In the genomic region with DNA sequence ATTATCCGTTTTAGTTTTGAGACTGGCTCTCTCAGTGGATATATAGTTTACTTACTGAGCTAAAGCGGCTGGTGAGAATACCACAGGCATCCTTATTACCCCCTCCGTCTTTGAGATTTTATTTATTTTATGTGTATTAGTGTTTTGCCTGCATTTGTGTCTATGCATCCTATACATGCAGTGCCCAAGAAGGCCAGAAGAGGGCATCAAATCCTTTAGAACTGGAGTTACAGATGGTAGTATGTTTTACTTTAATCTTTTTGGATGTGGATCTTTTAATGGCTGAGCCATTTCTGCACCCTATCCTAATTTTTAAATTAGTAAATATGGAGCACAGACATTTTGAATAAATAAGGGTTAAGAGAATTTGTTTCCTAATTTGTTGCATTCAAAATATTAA, we compare ENCODE assay signal across 9 mouse cellular contexts.
A peak's percentile ranks its signal among the peaks of the same experiment; 100 is the strongest.
DNase-seq lines count a peak whose midpoint lies in the region; ATAC-seq lines count a peak whose summit lies in the region.
"Had no signal": no experiment of that assay in that cellular context is flagged by ENCODE, and none has a peak within 500 bp of the region (broad histone marks: within the 10 kb centered on the region; RNA-seq: fewer than 3 reads in every experiment).

No protein-coding gene starts in this region.

- no peaks in the 10 kb centered on the region for H3K27me3 ChIP-seq in kidney, embryonic 16.5 days (ENCODE audit: insufficient read depth, low read length)
- no peaks in the 10 kb centered on the region for H3K27me3 ChIP-seq in neural tube, embryonic 11.5 days (ENCODE audit: control insufficient read depth, insufficient read depth, low read length)
- H3K27me3 ChIP-seq: embryonic facial prominence, embryonic 15.5 days had no signal

- ATAC-seq in kidney, embryonic 16.5 days (ENCODE audit: low FRiP score, low TSS enrichment), result no peak
- no peak for ATAC-seq in neural tube, embryonic 11.5 days (ENCODE audit: insufficient read depth, low FRiP score, low TSS enrichment)

- 21% methylated on average over 3 of the region's 3 CpGs for WGBS in kidney, embryonic 16.5 days
- WGBS in neural tube, embryonic 11.5 days, result 24% methylated on average over 3 of the region's 3 CpGs

- H3K27ac ChIP-seq in kidney, embryonic 16.5 days (ENCODE audit: low read length), result no peak overlapping the region
- H3K27ac ChIP-seq in neural tube, embryonic 11.5 days (ENCODE audit: low read depth, low read length), result no peak overlapping the region
- H3K27ac ChIP-seq: embryonic facial prominence, embryonic 15.5 days had no signal

- no peak overlapping the region for H3K4me3 ChIP-seq in kidney, embryonic 16.5 days (ENCODE audit: low read length)
- no peak overlapping the region for H3K4me3 ChIP-seq in neural tube, embryonic 11.5 days (ENCODE audit: low read depth, low read length)
- H3K4me3 ChIP-seq: embryonic facial prominence, embryonic 15.5 days had no signal

- H3K4me2 ChIP-seq in kidney, embryonic 16.5 days (replicated peaks; ENCODE audit: low read depth, low read length), result no peak overlapping the region
- H3K4me2 ChIP-seq in neural tube, embryonic 11.5 days (ENCODE audit: low read depth), result no peak overlapping the region
- H3K4me2 ChIP-seq: embryonic facial prominence, embryonic 15.5 days had no signal

- no peaks in the 10 kb centered on the region for H3K4me1 ChIP-seq in kidney, embryonic 16.5 days (ENCODE audit: insufficient read depth, low read length)
- no peaks in the 10 kb centered on the region for H3K4me1 ChIP-seq in neural tube, embryonic 11.5 days (ENCODE audit: control insufficient read depth, insufficient read depth, low read length)
- H3K4me1 ChIP-seq: embryonic facial prominence, embryonic 15.5 days had no signal

- no peaks in the 10 kb centered on the region for H3K9me3 ChIP-seq in kidney, embryonic 16.5 days (ENCODE audit: low read length)
- no peaks in the 10 kb centered on the region for H3K9me3 ChIP-seq in neural tube, embryonic 11.5 days (ENCODE audit: control insufficient read depth, low read length)
- H3K9me3 ChIP-seq: embryonic facial prominence, embryonic 15.5 days had no signal

- DNase-seq in kidney, adult 18-20 months, result peak; percentile 68
- peak; percentile 41 to 90 for DNase-seq in adrenal gland, adult (ENCODE audit: inconsistent age in 2 of 2, low spot score in 1 of 2)
- peak; percentile 79 for DNase-seq in embryo, embryonic 10 days (ENCODE audit: low spot score)
- DNase-seq in heart, postnatal 4 days, result peak; percentile 81
- peak; percentile 6 to 87 for DNase-seq in left cerebral cortex, adult 9 months (ENCODE audit: low spot score in 2 of 2)
- DNase-seq in neural tube, embryonic 11.5 days (ENCODE audit: low spot score), result peak; percentile 68
- peak; percentile 36 to 60 for DNase-seq in thymus, postnatal 36 days

- no peaks in the 10 kb centered on the region for H3K36me3 ChIP-seq in kidney, embryonic 16.5 days (ENCODE audit: insufficient read depth, low read length)
- no peaks in the 10 kb centered on the region for H3K36me3 ChIP-seq in neural tube, embryonic 11.5 days (ENCODE audit: control insufficient read depth, insufficient read depth, low read length)
- H3K36me3 ChIP-seq: embryonic facial prominence, embryonic 15.5 days had no signal

- H3K9ac ChIP-seq in kidney, embryonic 16.5 days (replicated peaks; ENCODE audit: low read length), result no peak overlapping the region
- no peak overlapping the region for H3K9ac ChIP-seq in neural tube, embryonic 11.5 days (ENCODE audit: low read length)
- H3K9ac ChIP-seq: embryonic facial prominence, embryonic 15.5 days had no signal
